Mouse (Mus musculus): Measurements from ENCODE around the gene Zfp239.

DNA sequence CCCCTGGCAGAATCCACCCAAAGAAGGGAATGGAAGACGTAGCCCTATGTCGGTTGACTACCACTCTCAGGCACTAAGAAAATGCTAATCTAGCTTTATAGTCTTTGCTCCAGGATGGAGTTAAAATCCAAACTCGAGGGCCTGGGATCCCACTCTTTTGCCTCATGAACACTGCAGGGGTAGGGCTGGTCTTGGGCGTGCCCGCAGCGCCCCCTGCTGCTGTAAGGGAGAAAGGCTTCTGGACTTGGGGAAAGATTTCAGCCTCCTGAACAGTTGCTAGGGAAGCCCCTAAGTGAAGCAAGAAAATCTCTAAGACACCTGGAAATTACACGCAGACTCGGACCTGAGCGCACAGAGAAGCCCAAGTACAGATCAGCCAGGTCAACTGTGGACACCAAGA, 33.6 kb upstream of the Zfp239 start:
- TF ChIP-seq CTCF (IDR thresholded peaks at IDR 0.05; ENCODE audit: borderline replicate concordance, extremely low read depth, insufficient read depth, insufficient read length) (peak; percentile 91), POLR2A (IDR thresholded peaks at IDR 0.05; ENCODE audit: borderline replicate concordance, extremely low read depth, insufficient read depth, insufficient read length, poor library complexity, severe bottlenecking) (no peak)

All from brain, embryonic 14.5 days (tissue).